Mouse (Mus musculus): ENCODE measurements around the gene Gm9837. TPM values are rescaled to one million over a fixed set of nuclear protein-coding genes. Genes with fewer than 3 reads are reported as not detected.
A peak's percentile ranks its signal among the peaks of the same experiment; 100 is the strongest.

Gm9837 gene
- total and polyA plus RNA-seq, 3 experiments, result not detected

DNA sequence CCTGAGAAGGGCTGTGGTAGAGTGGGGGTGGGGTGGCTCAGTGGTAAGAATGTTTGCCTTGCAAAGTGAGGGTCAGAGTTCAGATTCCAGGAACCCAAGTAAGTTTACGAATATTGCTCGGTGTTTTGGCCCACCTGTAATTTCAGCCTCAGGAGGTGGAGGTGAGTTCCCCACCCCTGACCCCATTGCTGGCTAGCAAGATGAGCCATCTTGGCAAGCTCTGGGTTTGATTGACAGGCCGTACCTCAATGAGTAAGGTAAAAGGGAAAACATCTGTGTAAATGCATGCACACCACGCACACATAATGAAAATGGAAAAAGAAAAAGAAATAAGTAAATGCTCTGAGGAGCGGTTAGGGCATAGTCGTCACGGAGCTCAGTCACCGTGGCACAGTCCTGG, 34.1 kb upstream of the Gm9837 start:
- no peak for TF ChIP-seq ZC3H11A (IDR thresholded peaks at IDR 0.05; ENCODE audit: low read depth, low read length)
- no peak for TF ChIP-seq CTCF (conservative IDR thresholded peaks at IDR 0.05 in 1 of 2, IDR thresholded peaks at IDR 0.05 in 1 of 2; ENCODE audit: low read depth in 2 of 2, low read length in 2 of 2)
- TF ChIP-seq ZMIZ1 (IDR thresholded peaks at IDR 0.05; ENCODE audit: low read depth, low read length), result no peak
- TF ChIP-seq MYC (IDR thresholded peaks at IDR 0.05; ENCODE audit: low read depth, low read length), result no peak
- 0 out of 2 replicates have a peak, but pooled peaks have one; percentile 14 for TF ChIP-seq NRF1 (IDR thresholded peaks at IDR 0.05; ENCODE audit: low read depth, low read length)
- TF ChIP-seq POLR2AphosphoS2 (IDR thresholded peaks at IDR 0.05; ENCODE audit: low read depth, low read length), result no peak
- TF ChIP-seq JUND (conservative IDR thresholded peaks at IDR 0.05; ENCODE audit: low read depth, low read length), result no peak
- H3K27me3 ChIP-seq (replicated peaks), result no peaks in the 10 kb centered on the region
- in situ Hi-C loops (cut with MboI; ENCODE audit: low pct_ligation_motif_present, low pct_unique_long_range_greater_than_20kb, low sequenced_read_pairs) (no loop called here), dilution Hi-C loops (cut with MboI; ENCODE audit: extremely low pct_ligation_motif_present, extremely low pct_unique_long_range_greater_than_20kb, low sequenced_read_pairs) (no loop called here)
- peaks cover 36 to 72% of the 10 kb centered on the region in 2 experiments for H3K4me1 ChIP-seq (ENCODE audit: control insufficient read depth in 1 of 2, insufficient read depth in 2 of 2)
- no peak overlapping the region for H3K27ac ChIP-seq (ENCODE audit: insufficient read depth, low read depth)
- no peaks in the 10 kb centered on the region for H3K9me3 ChIP-seq (replicated peaks; ENCODE audit: low read length)
- H3K4me3 ChIP-seq (replicated peaks in 1 of 3; ENCODE audit: low read depth in 2 of 3, low read length in 2 of 3, poor library complexity in 1 of 3), result no peak overlapping the region
- DNase-seq (ENCODE audit: extremely low read depth), result no peak
- H3K4me2 ChIP-seq (ENCODE audit: insufficient read depth, low read depth, poor library complexity, severe bottlenecking), result no peak overlapping the region
- H3K36me3 ChIP-seq (replicated peaks in 1 of 2; ENCODE audit: control insufficient read depth in 1 of 2, insufficient read depth in 1 of 2, low read length in 1 of 2), result no peaks in the 10 kb centered on the region
- no peaks in the 10 kb centered on the region for H3K79me2 ChIP-seq (replicated peaks; ENCODE audit: control insufficient read depth, extremely low read depth, insufficient read depth, poor library complexity, severe bottlenecking)
- H3K9ac ChIP-seq (ENCODE audit: insufficient read depth, low read depth), result no peak overlapping the region

DNA sequence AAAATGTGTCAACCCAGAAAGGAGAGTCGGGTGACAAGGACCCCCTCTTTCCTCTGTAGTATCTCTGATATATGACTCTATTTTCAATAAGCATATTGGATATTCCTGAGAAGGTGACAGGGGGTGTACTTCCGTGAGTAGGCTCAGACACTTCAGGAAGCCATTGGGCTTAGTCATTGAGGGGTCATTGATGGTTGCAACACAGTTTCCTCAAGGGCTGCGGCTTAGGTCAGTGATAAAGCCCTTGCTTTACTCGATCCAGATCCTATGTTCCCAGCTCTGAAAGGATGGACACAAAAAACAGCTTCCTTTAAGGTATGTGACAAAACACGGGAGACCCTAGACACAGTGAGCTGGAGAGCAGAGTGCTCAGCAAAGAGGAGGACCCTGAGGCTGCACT, 33.5 kb upstream of the Gm9837 start:
- Histone ChIP-seq H3K9ac (ENCODE audit: insufficient read depth, low read depth) (no peak overlapping the region), H3K4me2 (ENCODE audit: insufficient read depth, low read depth, poor library complexity, severe bottlenecking) (no peak overlapping the region), H3K27me3 (replicated peaks) (no peaks in the 10 kb centered on the region), H3K9me3 (replicated peaks; ENCODE audit: low read length) (no peaks in the 10 kb centered on the region), H3K79me2 (replicated peaks; ENCODE audit: control insufficient read depth, extremely low read depth, insufficient read depth, poor library complexity, severe bottlenecking) (no peaks in the 10 kb centered on the region), H3K4me3 (replicated peaks in 1 of 3; ENCODE audit: low read depth in 2 of 3, low read length in 2 of 3, poor library complexity in 1 of 3) (no peak overlapping the region), H3K4me1 (ENCODE audit: control insufficient read depth in 1 of 2, insufficient read depth in 2 of 2) (peaks cover 36 to 67% of the 10 kb centered on the region in 2 experiments), H3K36me3 (replicated peaks in 1 of 2; ENCODE audit: control insufficient read depth in 1 of 2, insufficient read depth in 1 of 2, low read length in 1 of 2) (no peaks in the 10 kb centered on the region), H3K27ac (ENCODE audit: insufficient read depth, low read depth) (no peak overlapping the region)
- no peak for DNase-seq (ENCODE audit: extremely low read depth)
- dilution Hi-C loops (cut with MboI; ENCODE audit: extremely low pct_ligation_motif_present, extremely low pct_unique_long_range_greater_than_20kb, low sequenced_read_pairs), result no loop called here
- TF ChIP-seq MAFK (IDR thresholded peaks at IDR 0.05; ENCODE audit: insufficient replicate concordance, low read length) (no peak), POLR2A (IDR thresholded peaks at IDR 0.05; ENCODE audit: low read depth, low read length) (no peak), MAZ (IDR thresholded peaks at IDR 0.05; ENCODE audit: low read depth, low read length) (no peak), EP300 (IDR thresholded peaks at IDR 0.05; ENCODE audit: low read length) (no peak), HCFC1 (IDR thresholded peaks at IDR 0.05; ENCODE audit: low read depth, low read length) (no peak), SIN3A (IDR thresholded peaks at IDR 0.05; ENCODE audit: low read length) (no peak)
- in situ Hi-C loops (cut with MboI; ENCODE audit: low pct_ligation_motif_present, low pct_unique_long_range_greater_than_20kb, low sequenced_read_pairs), result no loop called here

DNA sequence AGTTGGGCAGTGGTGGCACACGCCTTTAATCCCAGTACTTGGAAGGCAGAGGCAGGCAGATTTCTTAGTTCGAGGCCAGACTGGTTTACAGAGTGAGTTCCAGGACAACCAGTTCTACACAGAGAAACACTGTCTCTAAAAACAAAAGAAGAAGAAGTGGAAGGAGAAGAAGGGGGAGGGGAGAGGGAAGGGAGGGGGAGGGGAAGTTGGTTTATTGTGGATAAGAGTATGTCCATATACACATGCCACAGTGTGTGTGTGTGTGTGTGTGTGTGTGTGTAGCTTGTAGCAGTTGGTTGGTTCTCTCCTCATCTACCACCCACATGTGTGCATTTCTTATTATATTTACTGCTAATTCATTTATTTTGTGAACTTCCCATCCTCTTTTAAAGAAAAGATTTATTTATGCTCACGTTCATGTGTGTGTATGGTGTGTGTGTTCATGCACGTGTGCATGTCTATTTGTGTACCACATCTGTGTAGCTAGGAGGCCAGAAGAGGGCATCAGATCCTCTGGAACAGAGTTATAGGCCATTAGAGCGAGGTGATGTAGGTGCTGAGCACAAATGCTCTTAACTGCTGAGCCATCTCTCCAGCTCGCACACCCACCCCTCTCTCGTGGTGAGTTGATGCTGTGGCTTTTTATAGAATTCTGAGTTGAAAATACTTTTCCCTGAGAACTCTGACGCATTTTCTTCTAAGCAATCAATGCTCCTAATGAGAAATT, 31.9 kb upstream of the Gm9837 start:
- DNase-seq (ENCODE audit: extremely low read depth), result no peak
- Histone ChIP-seq H3K4me1 (ENCODE audit: control insufficient read depth in 1 of 2, insufficient read depth in 2 of 2) (peaks cover 23 to 61% of the 10 kb centered on the region in 2 experiments), H3K9me3 (replicated peaks; ENCODE audit: low read length) (no peaks in the 10 kb centered on the region), H3K36me3 (replicated peaks in 1 of 2; ENCODE audit: control insufficient read depth in 1 of 2, insufficient read depth in 1 of 2, low read length in 1 of 2) (no peaks in the 10 kb centered on the region), H3K27ac (ENCODE audit: insufficient read depth, low read depth) (no peak overlapping the region), H3K4me3 (replicated peaks in 1 of 3; ENCODE audit: low read depth in 2 of 3, low read length in 2 of 3, poor library complexity in 1 of 3) (no peak overlapping the region), H3K9ac (ENCODE audit: insufficient read depth, low read depth) (no peak overlapping the region), H3K27me3 (replicated peaks) (no peaks in the 10 kb centered on the region), H3K79me2 (replicated peaks; ENCODE audit: control insufficient read depth, extremely low read depth, insufficient read depth, poor library complexity, severe bottlenecking) (no peaks in the 10 kb centered on the region), H3K4me2 (ENCODE audit: insufficient read depth, low read depth, poor library complexity, severe bottlenecking) (no peak overlapping the region)
- in situ Hi-C loops (cut with MboI; ENCODE audit: low pct_ligation_motif_present, low pct_unique_long_range_greater_than_20kb, low sequenced_read_pairs), result no loop called here
- dilution Hi-C loops (cut with MboI; ENCODE audit: extremely low pct_ligation_motif_present, extremely low pct_unique_long_range_greater_than_20kb, low sequenced_read_pairs), result no loop called here
- TF ChIP-seq ZNF384 (IDR thresholded peaks at IDR 0.05; ENCODE audit: low read depth, low read length), result no peak
- peak; percentile 78; the same call in 1 of the 2 replicates for TF ChIP-seq CHD2 (IDR thresholded peaks at IDR 0.05; ENCODE audit: low read length)
- no peak for TF ChIP-seq JUN (IDR thresholded peaks at IDR 0.05; ENCODE audit: insufficient read depth, low read depth, low read length)
- TF ChIP-seq BHLHE40 (IDR thresholded peaks at IDR 0.05; ENCODE audit: low read depth, low read length), result peak; percentile 94
- TF ChIP-seq CTCF (conservative IDR thresholded peaks at IDR 0.05 in 1 of 2, IDR thresholded peaks at IDR 0.05 in 1 of 2; ENCODE audit: low read depth in 2 of 2, low read length in 2 of 2), result peak in 1 of 2 experiments; percentile 59; a peak in 2 of 4 replicates
- TF ChIP-seq ETS1 (conservative IDR thresholded peaks at IDR 0.05; ENCODE audit: low read depth, low read length), result no peak
- TF ChIP-seq RAD21 (IDR thresholded peaks at IDR 0.05; ENCODE audit: low read depth, low read length), result peak; percentile 55
- TF ChIP-seq TBP (conservative IDR thresholded peaks at IDR 0.05; ENCODE audit: low read depth, low read length), result no peak
- TF ChIP-seq ZKSCAN1 (IDR thresholded peaks at IDR 0.05; ENCODE audit: borderline replicate concordance, low read depth, low read length), result no peak
- no peak for TF ChIP-seq ZMIZ1 (IDR thresholded peaks at IDR 0.05; ENCODE audit: low read depth, low read length)
- TF ChIP-seq MYC (IDR thresholded peaks at IDR 0.05; ENCODE audit: low read depth, low read length), result peak; percentile 48; the same call in 1 of the 2 replicates
- TF ChIP-seq MAX (IDR thresholded peaks at IDR 0.05; ENCODE audit: low read length), result 0 out of 2 replicates have a peak, but pooled peaks have one; percentile 24
- TF ChIP-seq MAZ (IDR thresholded peaks at IDR 0.05; ENCODE audit: low read depth, low read length), result no peak
- TF ChIP-seq MXI1 (IDR thresholded peaks at IDR 0.05; ENCODE audit: low read depth, low read length), result no peak; the same call in 1 of the 2 replicates
- TF ChIP-seq UBTF (IDR thresholded peaks at IDR 0.05; ENCODE audit: low read depth, low read length), result no peak
- TF ChIP-seq SMC3 (IDR thresholded peaks at IDR 0.05; ENCODE audit: low read depth, low read length), result peak; percentile 45

All from CH12.LX (cell line).